Mouse (Mus musculus) layer of hippocampus, adult 9-11 months (tissue): ENCODE results near the gene B3gnt6.

Experiments
- DNase-seq: peaks from one replicate; pipeline ENCODE4 v3.0.0; 2022

Gene B3gnt6

GRCm38 (mm10) chr7:98147766-98148165 is 51.5 kb downstream of the B3gnt6 start:
- DNase-seq = no peak

- no peak for DNase-seq
Measured at GRCm38 (mm10) chr7:98146447-98146845, 52.8 kb downstream of the B3gnt6 start.

GRCm38 (mm10) chr7:98145842-98146446 is 53.3 kb downstream of the B3gnt6 start:
- peak; percentile 47 for DNase-seq

GRCm38 (mm10) chr7:98145402-98145801 is 53.9 kb downstream of the B3gnt6 start, which contains the start of gene Omp:
TSS of gene Omp (minus strand) at chr7:98145502.
- DNase-seq = no peak

- no peak for DNase-seq
Measured at GRCm38 (mm10) chr7:98142648-98143047, 56.6 kb downstream of the B3gnt6 start.
